Mouse (Mus musculus): Measurements from ENCODE around the gene Vmn1r60. TPM values are rescaled to one million over a fixed set of nuclear protein-coding genes. Genes with fewer than 3 reads are reported as not detected.
"Not testable (repeated sequence)": the region's sequence is repeated elsewhere in the genome, so short reads cannot be mapped to it uniquely, and the experiment has no call there.

Gene Vmn1r60
- polyA plus RNA-seq (2015; fragmentation: Nextera tagmentation; extraction: Ambion mirVana) = not detected in 2 replicates

- not testable (repeated sequence) for H3K4me2 ChIP-seq (ENCODE audit: low read depth, low read length); H3K4me3 ChIP-seq (ENCODE audit: low read length); ATAC-seq (ENCODE audit: low read depth); H3K27ac ChIP-seq (ENCODE audit: low read length); H3K9ac ChIP-seq (ENCODE audit: low read length); H3K4me1 ChIP-seq (replicated peaks; ENCODE audit: control insufficient read depth, insufficient read depth, low read length); H3K9me3 ChIP-seq (ENCODE audit: control insufficient read depth, low read length); H3K27me3 ChIP-seq (ENCODE audit: control insufficient read depth, insufficient read depth, low read depth, low read length); H3K36me3 ChIP-seq (ENCODE audit: control insufficient read depth, insufficient read depth, low read length)
- WGBS = 68% methylated on average over 1 of the region's 1 CpGs
Observed at GRCm38 (mm10) chr7:5547217-5547616, at the start of gene Vmn1r60. Gene Vmn1r60, minus strand, starts transcription at chr7:5547317.

GRCm38 (mm10) chr7:5540770-5541436, 6.2 kb downstream of the Vmn1r60 start:
- not testable (repeated sequence) for H3K27ac ChIP-seq (ENCODE audit: low read length); H3K4me2 ChIP-seq (ENCODE audit: low read depth, low read length); H3K4me1 ChIP-seq (replicated peaks; ENCODE audit: control insufficient read depth, insufficient read depth, low read length); H3K4me3 ChIP-seq (ENCODE audit: low read length); H3K9ac ChIP-seq (ENCODE audit: low read length); H3K9me3 ChIP-seq (ENCODE audit: control insufficient read depth, low read length); ATAC-seq (ENCODE audit: low read depth); H3K27me3 ChIP-seq (ENCODE audit: control insufficient read depth, insufficient read depth, low read depth, low read length); H3K36me3 ChIP-seq (ENCODE audit: control insufficient read depth, insufficient read depth, low read length)
- WGBS = 43% methylated on average over 3 of the region's 3 CpGs

- H3K4me2 ChIP-seq (ENCODE audit: low read depth, low read length); H3K9me3 ChIP-seq (ENCODE audit: control insufficient read depth, low read length); H3K4me3 ChIP-seq (ENCODE audit: low read length); H3K27me3 ChIP-seq (ENCODE audit: control insufficient read depth, insufficient read depth, low read depth, low read length); H3K9ac ChIP-seq (ENCODE audit: low read length); H3K36me3 ChIP-seq (ENCODE audit: control insufficient read depth, insufficient read depth, low read length); H3K27ac ChIP-seq (ENCODE audit: low read length); ATAC-seq (ENCODE audit: low read depth); H3K4me1 ChIP-seq (replicated peaks; ENCODE audit: control insufficient read depth, insufficient read depth, low read length): not testable (repeated sequence)
Observed at GRCm38 (mm10) chr7:5493856-5494255, 53.3 kb downstream of the Vmn1r60 start, which contains the start of gene Vmn2r28. Gene Vmn2r28, minus strand, starts transcription at chr7:5493956.

Other genes with a start within 250 kb of the Vmn1r60 start
- gene Gm5065, start 196.8 kb downstream of the Vmn1r60 start, polyA plus RNA-seq (2015; fragmentation: Nextera tagmentation; extraction: Ambion mirVana) = not detected in 2 replicates
- not detected in 2 replicates for gene Nlrp2, start 196.3 kb downstream of the Vmn1r60 start, polyA plus RNA-seq (2015; fragmentation: Nextera tagmentation; extraction: Ambion mirVana)
- gene Vmn1r58, start 133.9 kb downstream of the Vmn1r60 start, polyA plus RNA-seq (2015; fragmentation: Nextera tagmentation; extraction: Ambion mirVana) = not detected in 2 replicates
- gene Vmn1r59, start 90.5 kb downstream of the Vmn1r60 start, polyA plus RNA-seq (2015; fragmentation: Nextera tagmentation; extraction: Ambion mirVana) = not detected in 2 replicates
- not detected in 2 replicates for gene Vmn2r28, start 53.4 kb downstream of the Vmn1r60 start, polyA plus RNA-seq (2015; fragmentation: Nextera tagmentation; extraction: Ambion mirVana)
- not detected in 2 replicates for gene Vmn1r61, start 66.0 kb upstream of the Vmn1r60 start, polyA plus RNA-seq (2015; fragmentation: Nextera tagmentation; extraction: Ambion mirVana)
- gene Vmn1r62, start 126.3 kb upstream of the Vmn1r60 start, polyA plus RNA-seq (2015; fragmentation: Nextera tagmentation; extraction: Ambion mirVana) = not detected in 2 replicates

Data from lung, embryonic 16.5 days (tissue).